Mouse (Mus musculus) olfactory bulb, adult 2 months (tissue): ENCODE measurements around the gene Med24. TPM values are rescaled to one million over a fixed set of nuclear protein-coding genes. Genes with fewer than 3 reads are reported as not detected.
"Not testable (repeated sequence)": the region's sequence is repeated elsewhere in the genome, so short reads cannot be mapped to it uniquely, and the experiment has no call there.

ENCODE experiments used
- H3K27ac ChIP-seq: fragments of 200-500 bp; 2 replicates; pipeline ENCODE4 v1.5.1; 2012; ENCODE audit warnings: low read depth, low read length; ENCODE audit not compliant: insufficient read depth
- H3K4me1 ChIP-seq: fragments of 200-500 bp; 2 replicates; pipeline ENCODE4 v1.6.1; 2012; ENCODE audit warnings: low read length; ENCODE audit not compliant: control insufficient read depth, insufficient read depth
- H3K4me3 ChIP-seq: fragments of 200-500 bp; 2 replicates; pipeline ENCODE4 v1.5.1; 2012; ENCODE audit warnings: mild to moderate bottlenecking, low read depth, low read length, moderate library complexity; ENCODE audit not compliant: insufficient read depth
- CTCF ChIP-seq: fragments of 200-500 bp; IDR thresholded peaks from 2 replicates; pipeline ENCODE4 v1.5.1; 2012; ENCODE audit warnings: low read depth, mild to moderate bottlenecking, low read length, moderate library complexity; ENCODE audit not compliant: insufficient read depth
- POLR2A ChIP-seq: fragments of 200-500 bp; IDR thresholded peaks from 2 replicates; pipeline ENCODE4 v1.6.1; 2012; ENCODE audit warnings: mild to moderate bottlenecking, low read depth, low read length, moderate library complexity; ENCODE audit not compliant: insufficient read depth
- WGBS: fragments of 180-500 bp; shearing (Covaris S2); methylation state at CpG from one replicate; pipeline ENCODE4 v1.1.7; 2018; 5-methylcytosine and 5-hydroxymethylcytosine counted together
- polyA plus RNA-seq: library from polyadenylated mRNA; stranded (reverse); fragments of >200 nt; gene quantifications from 2 replicates; pipeline ENCODE4 v1.2.4, GENCODE M21; 2012; ENCODE audit warnings: low replicate concordance; ENCODE audit not compliant: missing spikeins, insufficient read depth, insufficient read length

Gene Med24
- polyA plus RNA-seq, 1 experiment = not detected

GRCm38 (mm10) chr11:98742397-98743291 lies 13.4 kb upstream of the Med24 start:
- Histone ChIP-seq H3K4me3 (peak overlapping the region; percentile 79), H3K4me1 (peaks cover 53% of the 10 kb centered on the region), H3K27ac (peak overlapping the region; percentile 95)
- under 1% methylated on average over 21 of the region's 21 CpGs for WGBS
- TF ChIP-seq CTCF = no peak
- no peak for TF ChIP-seq POLR2A

GRCm38 (mm10) chr11:98741622-98742396 lies 12.6 kb upstream of the Med24 start:
- Histone ChIP-seq H3K4me1 (peaks cover 46% of the 10 kb centered on the region), H3K4me3 (peak overlapping the region; percentile 79), H3K27ac (peak overlapping the region; percentile 95)
- WGBS = 2% methylated on average over 67 of the region's 86 CpGs
- 0 out of 2 replicates have a peak, but pooled peaks have one; percentile 21 for TF ChIP-seq POLR2A
- TF ChIP-seq CTCF = no peak

DNA sequence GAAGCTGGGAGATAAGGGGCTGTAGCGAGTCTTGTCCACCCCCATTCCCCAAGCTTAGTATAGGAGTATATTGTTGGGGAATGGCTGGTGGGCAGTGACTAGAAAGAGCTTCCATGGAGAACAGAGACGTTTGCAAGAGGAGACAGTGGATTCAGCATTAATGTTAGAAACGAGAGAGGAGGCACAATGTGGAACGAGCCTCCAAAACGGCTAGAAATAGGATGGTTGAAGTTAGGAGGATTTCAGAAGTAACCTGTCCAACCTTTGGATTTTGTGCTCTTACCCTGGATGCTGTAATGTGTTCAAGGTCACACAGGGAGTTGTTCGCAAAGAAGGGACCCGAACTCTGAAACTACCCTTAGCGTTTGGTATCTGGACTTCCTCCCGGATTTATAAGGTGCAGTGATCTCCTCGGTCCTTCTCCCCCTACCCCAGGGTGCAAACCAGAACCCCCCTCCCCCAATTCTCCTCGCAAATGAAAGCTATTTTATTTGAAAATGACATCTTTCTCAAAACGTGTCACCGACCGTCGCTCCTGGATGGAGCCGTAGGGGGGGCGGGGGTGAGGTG lies 11.9 kb upstream of the Med24 start:
- peaks cover 41% of the 10 kb centered on the region for H3K4me1 ChIP-seq
- H3K27ac ChIP-seq = peak overlapping the region; percentile 89
- TF ChIP-seq CTCF = no peak
- no peak for TF ChIP-seq POLR2A
- WGBS = under 1% methylated on average over 17 of the region's 17 CpGs
- peak overlapping the region; percentile 48 for H3K4me3 ChIP-seq

DNA sequence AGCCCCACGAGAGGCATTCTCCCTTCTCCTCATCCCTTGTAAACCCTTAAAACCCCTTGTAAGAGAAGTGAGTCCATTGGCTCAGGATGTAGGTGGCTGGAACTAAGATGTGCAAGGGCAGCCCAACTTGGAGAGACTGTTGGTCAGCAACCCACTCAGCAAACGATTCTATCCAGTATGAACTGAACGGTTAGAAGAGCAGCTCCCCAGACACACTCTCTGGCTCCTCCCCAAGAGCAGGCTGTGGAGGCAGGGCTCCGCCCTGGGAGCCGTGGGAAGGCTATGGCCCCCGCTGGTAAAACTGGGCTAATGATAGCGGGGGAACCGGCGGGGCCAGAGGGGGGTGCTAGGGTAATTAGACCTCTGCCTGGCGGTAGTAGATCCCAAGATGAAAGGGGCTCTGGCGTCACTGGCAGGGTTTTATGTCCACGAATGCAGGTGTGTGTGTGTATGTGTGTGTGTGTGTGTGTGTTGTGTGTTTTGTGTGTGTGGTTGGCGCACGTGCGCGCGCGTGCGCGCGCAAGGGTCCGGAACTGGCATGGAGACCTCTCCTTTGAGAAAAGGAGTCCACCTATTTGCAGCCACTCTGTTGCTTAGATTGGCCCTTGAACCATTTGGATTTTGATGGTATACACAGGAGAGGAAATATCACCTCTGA lies 11.3 kb upstream of the Med24 start, which contains the start of gene Thra:
Gene Thra, plus strand, starts transcription at position 246 of the 658 bp plus-strand sequence.
- peaks cover 37% of the 10 kb centered on the region for H3K4me1 ChIP-seq
- under 1% methylated on average over 22 of the region's 22 CpGs for WGBS

GRCm38 (mm10) chr11:98740026-98740392 lies 10.8 kb upstream of the Med24 start:
- no peak for TF ChIP-seq CTCF
- TF ChIP-seq POLR2A = no peak
- Histone ChIP-seq H3K4me3 (peak overlapping the region; percentile 48), H3K4me1 (peaks cover 36% of the 10 kb centered on the region), H3K27ac (peak overlapping the region; percentile 89)
- 7% methylated on average over 8 of the region's 8 CpGs for WGBS

More for the DNA sequence above, 11.3 kb upstream of the Med24 start, which contains the start of gene Thra:
- peak within 1 kb of the TSS; percentile 98 for H3K27ac ChIP-seq
- H3K4me3 ChIP-seq = peak within 1 kb of the TSS; percentile 48
- TF ChIP-seq POLR2A (0 out of 2 replicates have a peak, but pooled peaks have one; percentile 32), CTCF (no peak)

GRCm38 (mm10) chr11:98738925-98739324 lies 9.7 kb upstream of the Med24 start:
- TF ChIP-seq CTCF = no peak
- TF ChIP-seq POLR2A = no peak
- peaks cover 25% of the 10 kb centered on the region for H3K4me1 ChIP-seq
- H3K4me3 ChIP-seq = peak overlapping the region; percentile 30
- H3K27ac ChIP-seq = peak overlapping the region; percentile 98
- 39% methylated on average over 9 of the region's 9 CpGs for WGBS

GRCm38 (mm10) chr11:98738428-98738911 lies 9.2 kb upstream of the Med24 start:
- Histone ChIP-seq H3K27ac (peak overlapping the region; percentile 98), H3K4me3 (peak overlapping the region; percentile 30)

DNA sequence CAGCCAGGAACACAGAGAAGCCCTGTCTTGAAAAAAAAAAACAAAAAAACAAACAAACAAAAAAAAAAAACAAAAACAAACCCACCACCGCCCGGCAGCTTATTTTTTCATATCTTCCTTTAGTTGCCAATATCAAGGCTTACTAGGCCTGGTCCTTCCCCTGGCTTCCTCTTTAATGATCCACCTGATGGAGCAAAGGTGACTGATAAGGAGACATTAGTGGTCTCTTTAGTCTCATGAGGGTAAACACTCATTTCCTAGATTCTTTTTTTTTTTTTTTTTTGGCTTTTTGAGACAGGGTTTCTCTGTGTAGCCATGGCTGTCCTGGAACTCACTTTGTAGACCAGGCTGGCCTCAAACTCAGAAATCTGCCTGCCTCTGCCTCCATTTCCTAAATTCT lies 8.0 kb upstream of the Med24 start:
- H3K4me1 ChIP-seq = peaks cover 21% of the 10 kb centered on the region
- H3K27ac ChIP-seq, H3K4me3 ChIP-seq: not testable (repeated sequence)
- WGBS = 96% methylated on average over 2 of the region's 2 CpGs

More at GRCm38 (mm10) chr11:98738428-98738911, 9.2 kb upstream of the Med24 start:
- TF ChIP-seq POLR2A (0 out of 2 replicates have a peak, but pooled peaks have one; percentile 24), CTCF (no peak)
- peaks cover 21% of the 10 kb centered on the region for H3K4me1 ChIP-seq
- WGBS = 14% methylated on average over 4 of the region's 4 CpGs
